Comparison of ENCODE assay signal across 7 mouse cellular contexts in genomic region chr8:79638001-79638706, GRCm38 (mm10). TPM values are rescaled to one million over a fixed set of nuclear protein-coding genes. Genes with fewer than 3 reads are reported as not detected.
DNase-seq lines count a peak whose midpoint lies in the region; ATAC-seq lines count a peak whose summit lies in the region.

No protein-coding gene starts in this region.

- no peaks in the 10 kb centered on the region for H3K9me3 ChIP-seq in hindbrain, embryonic 10.5 days
- H3K9me3 ChIP-seq in liver, embryonic 13.5 days (replicated peaks) = no peaks in the 10 kb centered on the region

- H3K27ac ChIP-seq in hindbrain, embryonic 10.5 days = peak overlapping the region; percentile 98
- H3K27ac ChIP-seq in liver, embryonic 13.5 days = peak overlapping the region; percentile 97

- 0 out of 2 replicates have a peak, but pooled peaks cover under 1% of the 10 kb centered on the region for H3K36me3 ChIP-seq in hindbrain, embryonic 10.5 days
- no peaks in the 10 kb centered on the region for H3K36me3 ChIP-seq in liver, embryonic 13.5 days

- peaks cover 27% of the 10 kb centered on the region for H3K4me1 ChIP-seq in hindbrain, embryonic 10.5 days (replicated peaks)
- peaks cover 23% of the 10 kb centered on the region for H3K4me1 ChIP-seq in liver, embryonic 13.5 days (replicated peaks)

- no peaks in the 10 kb centered on the region for H3K27me3 ChIP-seq in hindbrain, embryonic 10.5 days (ENCODE audit: insufficient read depth, poor library complexity, severe bottlenecking)
- no peaks in the 10 kb centered on the region for H3K27me3 ChIP-seq in liver, embryonic 13.5 days

- peak overlapping the region; percentile 92 for H3K4me3 ChIP-seq in hindbrain, embryonic 10.5 days
- peak overlapping the region; percentile 96 for H3K4me3 ChIP-seq in liver, embryonic 13.5 days (replicated peaks)

- no peak for ATAC-seq in liver, embryonic 13.5 days (ENCODE audit: low read depth)
- ATAC-seq in frontal cortex, adult (ENCODE audit: low TSS enrichment) = no peak

- 13% methylated on average over 11 of the region's 11 CpGs for WGBS in hindbrain, embryonic 10.5 days
- WGBS in liver, embryonic 13.5 days (ENCODE audit: insufficient replicate concordance) = 8% methylated on average over 11 of the region's 11 CpGs

- peak; percentile 44 to 56 for DNase-seq in right cerebral cortex, postnatal 10 days (ENCODE audit: low spot score in 2 of 2)
- DNase-seq in right cerebral cortex, postnatal 25 days = no peak
- peak; percentile 56 for DNase-seq in cerebellum, adult 9-11 months
- no peak for DNase-seq in hindbrain, embryonic 10.5 days (ENCODE audit: low spot score)
- DNase-seq in liver, embryonic 13.5 days = no peak
- no peak for DNase-seq in spleen, postnatal 4 days (ENCODE audit: low spot score in 2 of 2)

- peak overlapping the region; percentile 81 for H3K9ac ChIP-seq in liver, embryonic 13.5 days

- H3K4me2 ChIP-seq in liver, embryonic 13.5 days = peak overlapping the region; percentile 82

RNA-seq across cellular contexts. Expression of gene Otud4, which starts 1.3 kb away (rescaled TPM):
- 12.1 and 15.5 TPM in 2 replicates for polyA plus RNA-seq in hindbrain, embryonic 10.5 days (2016; fragmentation: Nextera tagmentation; extraction: Ambion mirVana)
- 6.6 and 8.5 TPM in 2 replicates for polyA plus RNA-seq in liver, embryonic 13.5 days (2015; fragmentation: Nextera tagmentation; extraction: Ambion mirVana)

Comparison
In these comparisons a context has a peak if more than half of its experiments do, and no peak if none do; other contexts are left out.
1. DNase-seq: peak in right cerebral cortex, postnatal 10 days (2 of 2) and cerebellum, adult 9-11 months (single experiment); none in right cerebral cortex, postnatal 25 days (single experiment), hindbrain, embryonic 10.5 days (single experiment), liver, embryonic 13.5 days (single experiment) and spleen, postnatal 4 days (0 of 2).